Mouse (Mus musculus): ENCODE results near the gene Tbcd. TPM values are rescaled to one million over a fixed set of nuclear protein-coding genes. Genes with fewer than 3 reads are reported as not detected.

The Tbcd gene
- polyA plus RNA-seq (2016; fragmentation: Nextera tagmentation; extraction: Ambion mirVana): 57.9 and 58.4 TPM in 2 replicates

- peak within 1 kb of the TSS; percentile 91 for H3K4me3 ChIP-seq
These were observed at the start of gene Tbcd for GRCm38 (mm10) chr11:121451753-121452635. TSS of gene Tbcd (plus strand) at chr11:121451949.

GRCm38 (mm10) chr11:121407366-121408155 is 44.2 kb upstream of the Tbcd start:
- Histone ChIP-seq H3K4me1 (no peaks in the 10 kb centered on the region), H3K4me3 (no peak overlapping the region), H3K9ac (replicated peaks) (no peak overlapping the region), H3K27me3 (no peaks in the 10 kb centered on the region), H3K4me2 (replicated peaks) (no peak overlapping the region), H3K27ac (replicated peaks) (no peak overlapping the region), H3K36me3 (no peaks in the 10 kb centered on the region), H3K9me3 (no peaks in the 10 kb centered on the region)
- ATAC-seq (ENCODE audit: low FRiP score, low read depth): no peak
- whole genome bisulfite sequencing: 75% methylated on average over 3 of the region's 3 CpGs

More at GRCm38 (mm10) chr11:121451753-121452635, at the start of gene Tbcd:
- Histone ChIP-seq H3K27me3 (peaks cover 9% of the 10 kb centered on the region), H3K4me1 (peaks cover 17% of the 10 kb centered on the region), H3K9ac (replicated peaks) (peak within 1 kb of the TSS; percentile 77), H3K9me3 (no peaks in the 10 kb centered on the region), H3K4me2 (replicated peaks) (peak within 1 kb of the TSS; percentile 81), H3K27ac (replicated peaks) (peak within 1 kb of the TSS; percentile 85), H3K36me3 (peaks cover 8% of the 10 kb centered on the region; the same call in 1 of the 2 replicates)
- peak; percentile 96 for ATAC-seq (ENCODE audit: low FRiP score, low read depth)
- whole genome bisulfite sequencing: under 1% methylated on average over 58 of the region's 58 CpGs

GRCm38 (mm10) chr11:121414762-121415161 is 37.0 kb upstream of the Tbcd start:
- 88% methylated on average over 5 of the region's 5 CpGs for WGBS

GRCm38 (mm10) chr11:121415351-121415750 is 36.4 kb upstream of the Tbcd start:
- Histone ChIP-seq H3K27me3 (no peaks in the 10 kb centered on the region), H3K4me3 (no peak overlapping the region), H3K4me1 (peaks cover under 1% of the 10 kb centered on the region; the same call in 1 of the 2 replicates), H3K27ac (replicated peaks) (no peak overlapping the region), H3K4me2 (replicated peaks) (no peak overlapping the region), H3K9ac (replicated peaks) (no peak overlapping the region), H3K36me3 (no peaks in the 10 kb centered on the region), H3K9me3 (no peaks in the 10 kb centered on the region)
- 80% methylated on average over 5 of the region's 5 CpGs for WGBS
- no peak for ATAC-seq (ENCODE audit: low FRiP score, low read depth)

More at GRCm38 (mm10) chr11:121414762-121415161, 37.0 kb upstream of the Tbcd start:
- Histone ChIP-seq H3K36me3 (no peaks in the 10 kb centered on the region), H3K4me3 (no peak overlapping the region), H3K4me2 (replicated peaks) (no peak overlapping the region), H3K27me3 (no peaks in the 10 kb centered on the region), H3K27ac (replicated peaks) (no peak overlapping the region), H3K4me1 (no peaks in the 10 kb centered on the region), H3K9ac (replicated peaks) (no peak overlapping the region), H3K9me3 (no peaks in the 10 kb centered on the region)
- ATAC-seq (ENCODE audit: low FRiP score, low read depth): no peak

- no peak for ATAC-seq (ENCODE audit: low FRiP score, low read depth)
These were observed 33.8 kb upstream of the Tbcd start for GRCm38 (mm10) chr11:121417971-121418370.

GRCm38 (mm10) chr11:121418932-121419331 is 32.8 kb upstream of the Tbcd start:
- no peak for ATAC-seq (ENCODE audit: low FRiP score, low read depth)
- Histone ChIP-seq H3K4me3 (no peak overlapping the region), H3K4me1 (peaks cover 12% of the 10 kb centered on the region), H3K36me3 (no peaks in the 10 kb centered on the region), H3K27me3 (no peaks in the 10 kb centered on the region), H3K9me3 (no peaks in the 10 kb centered on the region), H3K4me2 (replicated peaks) (no peak overlapping the region), H3K9ac (replicated peaks) (no peak overlapping the region), H3K27ac (replicated peaks) (no peak overlapping the region)
- 61% methylated on average over 2 of the region's 2 CpGs for WGBS

More at GRCm38 (mm10) chr11:121417971-121418370, 33.8 kb upstream of the Tbcd start:
- H3K4me2 ChIP-seq (replicated peaks): no peak overlapping the region
- H3K27ac ChIP-seq (replicated peaks): no peak overlapping the region
- peaks cover 12% of the 10 kb centered on the region for H3K4me1 ChIP-seq
- H3K9me3 ChIP-seq: no peaks in the 10 kb centered on the region
- H3K9ac ChIP-seq (replicated peaks): no peak overlapping the region
- WGBS: 86% methylated on average over 5 of the region's 5 CpGs
- no peaks in the 10 kb centered on the region for H3K27me3 ChIP-seq
- no peak overlapping the region for H3K4me3 ChIP-seq
- H3K36me3 ChIP-seq: no peaks in the 10 kb centered on the region

- no peaks in the 10 kb centered on the region for H3K27me3 ChIP-seq
- no peaks in the 10 kb centered on the region for H3K36me3 ChIP-seq
- peaks cover 12% of the 10 kb centered on the region for H3K4me1 ChIP-seq
- no peaks in the 10 kb centered on the region for H3K9me3 ChIP-seq
- H3K9ac ChIP-seq (replicated peaks): peak overlapping the region; percentile 62; the same call in 1 of the 2 replicates
- WGBS: 54% methylated on average over 5 of the region's 5 CpGs
- ATAC-seq (ENCODE audit: low FRiP score, low read depth): no peak
- H3K4me3 ChIP-seq: peak overlapping the region; percentile 68
- peak overlapping the region; percentile 67 for H3K4me2 ChIP-seq (replicated peaks)
- H3K27ac ChIP-seq (replicated peaks): no peak overlapping the region
These were observed 31.4 kb upstream of the Tbcd start for GRCm38 (mm10) chr11:121420379-121420778.

GRCm38 (mm10) chr11:121420830-121421552 is 30.8 kb upstream of the Tbcd start, which contains the start of gene Fn3krp:
TSS of gene Fn3krp (plus strand) at chr11:121421401.
- 1% methylated on average over 28 of the region's 28 CpGs for WGBS
- H3K27ac ChIP-seq (replicated peaks): peak within 1 kb of the TSS; percentile 64
- no peaks in the 10 kb centered on the region for H3K27me3 ChIP-seq

GRCm38 (mm10) chr11:121421553-121422173 is 30.1 kb upstream of the Tbcd start:
- peaks cover 12% of the 10 kb centered on the region for H3K4me1 ChIP-seq
- peak overlapping the region; percentile 67 for H3K9ac ChIP-seq (replicated peaks)
- H3K27ac ChIP-seq (replicated peaks): 0 out of 2 replicates have a peak overlapping the region, but pooled peaks have one; percentile 35
- H3K27me3 ChIP-seq: no peaks in the 10 kb centered on the region
- no peaks in the 10 kb centered on the region for H3K9me3 ChIP-seq
- H3K4me2 ChIP-seq (replicated peaks): peak overlapping the region; percentile 67
- 1% methylated on average over 28 of the region's 28 CpGs for WGBS
- no peaks in the 10 kb centered on the region for H3K36me3 ChIP-seq
- H3K4me3 ChIP-seq: peak overlapping the region; percentile 68
- ATAC-seq (ENCODE audit: low FRiP score, low read depth): no peak

More at GRCm38 (mm10) chr11:121420830-121421552, 30.8 kb upstream of the Tbcd start, which contains the start of gene Fn3krp:
- no peaks in the 10 kb centered on the region for H3K9me3 ChIP-seq
- peak; percentile 100 for ATAC-seq (ENCODE audit: low FRiP score, low read depth)
- H3K4me1 ChIP-seq: peaks cover 12% of the 10 kb centered on the region
- peak within 1 kb of the TSS; percentile 67 for H3K4me2 ChIP-seq (replicated peaks)
- no peaks in the 10 kb centered on the region for H3K36me3 ChIP-seq
- H3K9ac ChIP-seq (replicated peaks): peak within 1 kb of the TSS; percentile 67
- H3K4me3 ChIP-seq: peak within 1 kb of the TSS; percentile 68

- H3K4me2 ChIP-seq (replicated peaks): no peak overlapping the region
These were observed 18.4 kb upstream of the Tbcd start for GRCm38 (mm10) chr11:121433397-121433796.

More at GRCm38 (mm10) chr11:121433397-121433796, 18.4 kb upstream of the Tbcd start:
- Histone ChIP-seq H3K4me3 (no peak overlapping the region), H3K9me3 (no peaks in the 10 kb centered on the region), H3K27ac (replicated peaks) (no peak overlapping the region), H3K27me3 (no peaks in the 10 kb centered on the region; the same call in 1 of the 2 replicates), H3K4me1 (peaks cover 13% of the 10 kb centered on the region), H3K36me3 (peaks cover 20% of the 10 kb centered on the region), H3K9ac (replicated peaks) (no peak overlapping the region)
- ATAC-seq (ENCODE audit: low FRiP score, low read depth): no peak
- 86% methylated on average over 4 of the region's 4 CpGs for WGBS
